Mouse (Mus musculus): ENCODE measurements around the gene 2210017I01Rik.

GRCm38 (mm10) chr3:92602169-92602568, 5.1 kb downstream of the 2210017I01Rik start:
- no peak for TF ChIP-seq CTCF (IDR thresholded peaks at IDR 0.05; ENCODE audit: low read depth, low read length)
- TF ChIP-seq POLR2A (IDR thresholded peaks at IDR 0.05; ENCODE audit: borderline replicate concordance, low read depth, low read length): no peak

All from bone marrow macrophage, adult 2 months (primary cell).